Mouse (Mus musculus): Measurements from ENCODE around the gene Psmb2.

Gene Psmb2

DNA sequence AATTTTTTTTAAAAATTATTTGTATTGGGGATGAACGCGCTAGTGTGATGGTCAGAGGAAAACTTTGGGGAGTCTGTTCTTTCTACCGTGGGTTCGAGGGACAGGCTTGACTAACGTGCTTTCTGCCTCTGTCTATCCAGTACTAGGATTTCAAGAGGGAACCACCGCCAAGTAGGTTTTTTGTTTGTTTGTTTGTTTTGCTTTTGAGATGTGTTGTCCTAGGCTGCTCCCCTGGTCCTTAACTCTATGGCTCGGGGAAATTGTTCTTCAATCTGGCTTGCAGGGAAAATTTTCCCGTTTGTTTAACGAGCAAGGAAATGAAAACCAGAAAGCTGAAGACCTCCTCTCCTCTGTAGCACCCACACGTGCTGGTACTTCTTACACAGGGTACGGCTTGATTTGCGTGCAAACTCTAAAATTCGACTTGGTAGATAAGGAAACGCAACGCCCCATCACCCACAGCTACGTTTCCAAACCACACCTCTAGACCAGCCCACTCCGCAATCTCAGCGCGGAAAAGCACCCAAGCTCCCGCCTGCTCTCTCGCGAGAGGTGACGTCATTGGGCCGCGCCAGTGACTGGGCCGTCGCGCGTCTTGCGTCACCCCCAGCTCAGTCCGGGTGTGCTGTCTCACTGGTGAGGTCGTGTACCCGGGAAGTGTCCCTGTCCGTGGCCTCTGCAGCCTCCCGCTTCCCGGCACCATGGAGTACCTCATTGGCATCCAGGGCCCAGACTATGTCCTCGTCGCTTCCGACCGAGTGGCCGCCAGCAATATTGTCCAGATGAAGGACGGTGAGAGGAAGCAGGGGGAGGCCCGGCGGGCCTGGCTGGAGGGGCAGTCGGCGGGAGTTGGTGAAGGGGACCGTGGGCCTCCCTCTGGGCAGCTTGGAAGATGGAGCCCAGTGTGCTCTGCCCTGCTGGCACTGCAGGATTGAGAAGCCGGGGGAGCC lies at the start of gene Psmb2:
Psmb2 (plus strand) TSS at position 577 of the 950 bp plus-strand sequence.
- DNase-seq (ENCODE audit: inconsistent ontology term): peak; percentile 97

- no peak for DNase-seq (ENCODE audit: inconsistent ontology term)
Observed at GRCm38 (mm10) chr4:126631922-126632321, 45.5 kb upstream of the Psmb2 start.

GRCm38 (mm10) chr4:126632668-126633067 lies 44.8 kb upstream of the Psmb2 start:
- no peak for DNase-seq (ENCODE audit: inconsistent ontology term)

DNA sequence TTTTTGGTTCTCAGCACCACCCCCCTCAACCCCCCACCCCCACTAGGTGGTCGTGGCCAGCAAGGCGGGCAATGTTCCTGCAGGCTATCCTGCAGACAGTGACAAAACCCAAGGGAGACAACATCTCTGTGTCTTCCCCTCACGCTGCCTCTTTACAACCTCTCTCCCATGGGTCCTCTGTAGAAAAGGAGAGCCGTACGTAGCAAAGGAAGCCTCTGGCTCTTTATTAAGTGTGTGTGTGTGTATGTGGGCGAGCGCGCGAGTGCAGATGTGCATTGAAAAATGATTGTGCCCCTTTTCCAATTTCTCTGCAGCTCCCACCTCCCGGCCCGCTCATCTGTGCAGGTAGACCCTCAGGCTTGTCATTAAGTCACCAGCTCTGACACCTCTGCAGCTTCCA lies 41.1 kb upstream of the Psmb2 start:
- no peak for DNase-seq (ENCODE audit: inconsistent ontology term)

DNA sequence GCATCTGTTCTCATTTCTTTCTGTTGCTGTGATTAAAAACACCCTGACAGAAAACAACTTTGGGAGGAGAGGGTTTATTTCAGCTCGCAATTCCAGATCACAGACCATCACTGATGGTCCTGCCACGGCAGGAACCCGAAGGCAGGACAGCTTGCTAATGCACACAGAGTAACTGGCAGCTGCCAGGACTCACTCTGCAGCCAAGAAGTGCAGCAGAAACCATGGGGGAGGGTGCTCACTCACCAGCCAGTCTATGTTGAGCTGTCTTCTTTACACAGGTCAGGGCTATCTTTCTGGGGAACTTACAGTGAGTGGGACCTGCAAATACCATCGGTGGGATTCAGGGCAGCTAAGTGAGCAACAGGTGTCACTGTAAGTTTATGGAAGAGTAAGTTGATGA lies 40.0 kb upstream of the Psmb2 start:
- no peak for DNase-seq (ENCODE audit: inconsistent ontology term)

- DNase-seq (ENCODE audit: inconsistent ontology term): no peak
Observed at GRCm38 (mm10) chr4:126639339-126639738, 38.1 kb upstream of the Psmb2 start.

DNA sequence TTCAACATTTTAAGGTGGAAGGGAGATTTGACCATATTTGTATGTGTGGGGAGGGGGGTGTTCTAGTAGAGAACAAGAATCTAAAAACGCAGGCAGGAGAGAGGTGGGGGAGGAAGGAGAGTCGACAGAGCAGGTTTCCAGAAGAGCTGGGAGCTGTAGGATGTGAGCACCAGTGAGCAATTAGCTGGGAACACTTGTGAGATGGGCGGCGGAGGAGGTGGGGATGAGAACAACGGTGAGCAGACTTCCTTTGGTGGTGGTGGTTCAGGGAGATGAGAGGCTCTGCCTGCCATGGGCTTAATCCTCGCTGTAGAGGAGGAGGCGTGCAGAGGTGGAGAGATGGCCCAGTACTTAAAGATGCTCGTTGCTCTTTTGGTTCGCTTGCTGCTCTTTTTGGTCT lies 35.5 kb upstream of the Psmb2 start:
- no peak for DNase-seq (ENCODE audit: inconsistent ontology term)

- no peak for DNase-seq (ENCODE audit: inconsistent ontology term)
Observed at GRCm38 (mm10) chr4:126643815-126644214, 33.6 kb upstream of the Psmb2 start.

GRCm38 (mm10) chr4:126644333-126644963 lies 33.0 kb upstream of the Psmb2 start:
- DNase-seq (ENCODE audit: inconsistent ontology term): no peak

GRCm38 (mm10) chr4:126647996-126648910 lies 29.2 kb upstream of the Psmb2 start:
- DNase-seq (ENCODE audit: inconsistent ontology term): peak; percentile 84

- DNase-seq (ENCODE audit: inconsistent ontology term): no peak
Observed at GRCm38 (mm10) chr4:126653148-126653547, 24.3 kb upstream of the Psmb2 start.

GRCm38 (mm10) chr4:126655356-126655755 lies 22.1 kb upstream of the Psmb2 start:
- DNase-seq (ENCODE audit: inconsistent ontology term): peak; percentile 16

DNA sequence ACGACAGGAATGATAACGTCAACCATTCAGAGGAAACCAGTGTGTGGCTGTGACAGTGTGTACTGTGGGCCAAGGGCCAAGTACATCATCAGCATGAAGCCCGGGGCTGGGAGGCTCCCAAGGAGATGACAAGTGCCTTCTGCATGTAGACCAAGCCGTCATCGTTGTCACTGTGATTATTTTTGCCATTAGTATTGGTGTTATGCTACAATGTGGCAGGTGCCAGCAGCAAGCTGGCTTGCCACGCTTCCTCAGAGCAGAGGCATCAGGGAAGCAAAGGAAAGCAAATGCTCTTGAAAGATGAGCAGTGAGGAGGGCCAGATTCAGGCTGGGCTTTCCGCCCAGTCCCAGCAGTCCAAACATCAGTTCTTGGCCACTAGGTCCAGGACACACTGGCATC lies 16.2 kb upstream of the Psmb2 start:
- DNase-seq (ENCODE audit: inconsistent ontology term): no peak

DNA sequence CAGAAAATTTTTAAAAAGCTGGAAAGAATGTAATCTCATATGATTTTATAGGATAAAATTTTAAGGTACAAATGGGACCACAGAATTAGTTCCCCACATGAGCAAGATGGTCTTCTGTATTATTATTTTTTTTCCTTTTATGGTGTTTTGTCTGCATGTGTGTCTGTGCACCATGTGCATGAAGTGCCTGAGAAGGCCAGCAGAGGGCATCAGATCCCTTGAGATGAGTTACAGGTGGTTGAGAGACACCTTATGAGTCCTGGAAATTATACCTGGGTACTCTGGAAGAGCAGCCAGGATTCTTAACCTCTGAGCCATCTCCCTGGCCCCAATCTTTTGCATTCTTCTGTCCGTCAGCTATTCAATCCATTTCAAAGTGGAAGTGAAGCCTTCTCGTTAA lies 10.4 kb upstream of the Psmb2 start:
- DNase-seq (ENCODE audit: inconsistent ontology term): no peak

GRCm38 (mm10) chr4:126682298-126682697 lies 4.9 kb downstream of the Psmb2 start:
- DNase-seq (ENCODE audit: inconsistent ontology term): no peak

DNA sequence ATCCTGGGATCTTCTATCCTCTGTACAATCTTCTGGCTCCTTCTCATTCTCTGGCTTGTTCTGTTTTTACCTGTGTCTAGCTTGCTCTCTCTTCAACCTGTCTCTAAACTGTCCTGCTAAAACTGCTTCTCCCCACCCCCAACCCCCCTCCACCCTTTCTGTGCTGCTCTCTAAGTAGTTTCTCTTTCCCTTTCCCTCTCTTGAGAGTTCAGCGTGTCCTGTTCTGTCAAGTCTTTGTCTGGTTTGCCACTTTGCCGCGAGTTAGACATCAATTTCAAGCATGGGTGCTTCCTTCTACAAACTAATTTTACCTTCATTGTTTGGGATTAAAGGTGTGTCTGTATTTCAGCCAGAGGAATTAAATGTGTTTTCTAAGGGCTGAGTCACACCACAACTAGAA lies 5.7 kb downstream of the Psmb2 start:
- peak; percentile 11 for DNase-seq (ENCODE audit: inconsistent ontology term)

DNA sequence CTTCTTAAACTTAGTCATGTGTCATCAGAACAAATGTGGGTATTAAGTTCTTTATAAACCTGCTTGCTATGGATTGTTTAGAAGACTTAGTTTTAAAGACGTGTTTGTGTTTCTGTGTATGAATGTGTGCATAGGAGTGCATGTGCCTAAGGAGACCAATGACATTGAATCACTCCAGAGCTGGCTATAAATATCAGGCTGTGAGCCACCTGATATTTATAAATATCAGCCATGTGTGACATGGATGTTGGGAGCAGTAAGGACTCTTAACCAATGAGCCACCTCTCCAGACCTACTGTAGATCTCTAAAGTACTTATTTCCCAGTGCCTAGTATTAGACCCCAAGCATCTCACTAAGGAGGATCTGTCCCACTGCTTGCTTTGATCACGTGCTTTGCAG lies 12.0 kb downstream of the Psmb2 start:
- DNase-seq (ENCODE audit: inconsistent ontology term): no peak

GRCm38 (mm10) chr4:126693021-126693420 lies 15.6 kb downstream of the Psmb2 start:
- DNase-seq (ENCODE audit: inconsistent ontology term): no peak

DNA sequence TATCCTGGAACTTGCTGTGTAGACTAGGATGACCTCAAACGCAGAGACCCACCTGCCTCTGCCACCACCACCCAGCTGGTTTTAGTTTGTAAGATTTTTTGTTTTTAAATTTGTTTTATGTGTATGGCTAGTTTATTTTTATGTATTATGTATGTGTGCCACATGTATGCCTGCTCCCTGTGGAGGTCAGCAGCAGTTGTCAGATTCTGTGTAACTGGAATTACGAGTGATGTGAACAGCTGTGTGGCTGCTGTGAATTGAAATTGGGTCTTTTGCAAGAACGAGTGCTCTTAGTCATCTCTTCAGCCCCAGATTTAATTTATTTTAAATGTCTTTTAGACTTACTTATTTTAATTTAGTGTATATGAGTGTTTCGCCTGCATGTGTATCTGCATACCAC lies 19.5 kb downstream of the Psmb2 start:
- no peak for DNase-seq (ENCODE audit: inconsistent ontology term)

GRCm38 (mm10) chr4:126706630-126707438 lies 29.4 kb downstream of the Psmb2 start:
- no peak for DNase-seq (ENCODE audit: inconsistent ontology term)

GRCm38 (mm10) chr4:126707439-126707826 lies 30.0 kb downstream of the Psmb2 start:
- no peak for DNase-seq (ENCODE audit: inconsistent ontology term)
